Mouse (Mus musculus): ENCODE results near the gene Epb41l2.

Gene Epb41l2

GRCm38 (mm10) chr10:25359208-25359958 lies at the start of gene Epb41l2:
Gene Epb41l2, plus strand, starts transcription at chr10:25359798.
- in situ Hi-C loops (cut with MboI, MseI) = loop anchor here in 1 of 2 experiments (25.0 kb wide), 1 partner anchor 1572 kb away; the partner anchor contains the start of genes Rps12 and Slc18b1

- in situ Hi-C loops (cut with MboI, MseI) = no loop called here
These were observed 49.6 kb upstream of the Epb41l2 start for GRCm38 (mm10) chr10:25309996-25310395.

GRCm38 (mm10) chr10:25310736-25311135 lies 48.9 kb upstream of the Epb41l2 start:
- in situ Hi-C loops (cut with MboI, MseI) = no loop called here

GRCm38 (mm10) chr10:25311554-25312212 lies 47.9 kb upstream of the Epb41l2 start:
- in situ Hi-C loops (cut with MboI, MseI) = no loop called here

GRCm38 (mm10) chr10:25313856-25314584 lies 45.6 kb upstream of the Epb41l2 start:
- in situ Hi-C loops (cut with MboI, MseI) = no loop called here

- in situ Hi-C loops (cut with MboI, MseI) = no loop called here
These were observed 41.9 kb upstream of the Epb41l2 start for GRCm38 (mm10) chr10:25317665-25318064.

- in situ Hi-C loops (cut with MboI, MseI) = no loop called here
These were observed 41.2 kb upstream of the Epb41l2 start for GRCm38 (mm10) chr10:25318405-25318804.

- in situ Hi-C loops (cut with MboI, MseI) = no loop called here
These were observed 40.1 kb upstream of the Epb41l2 start for GRCm38 (mm10) chr10:25319531-25319930.

- in situ Hi-C loops (cut with MboI, MseI) = no loop called here
These were observed 38.4 kb upstream of the Epb41l2 start for GRCm38 (mm10) chr10:25321198-25321597.

GRCm38 (mm10) chr10:25325690-25326089 lies 33.9 kb upstream of the Epb41l2 start:
- in situ Hi-C loops (cut with MboI, MseI) = no loop called here

- in situ Hi-C loops (cut with MboI, MseI) = no loop called here
These were observed 32.1 kb upstream of the Epb41l2 start for GRCm38 (mm10) chr10:25327511-25327910.

GRCm38 (mm10) chr10:25330094-25330493 lies 29.5 kb upstream of the Epb41l2 start:
- in situ Hi-C loops (cut with MboI, MseI) = no loop called here

GRCm38 (mm10) chr10:25331321-25332049 lies 28.1 kb upstream of the Epb41l2 start:
- in situ Hi-C loops (cut with MboI, MseI) = no loop called here

- in situ Hi-C loops (cut with MboI, MseI) = no loop called here
These were observed 26.1 kb upstream of the Epb41l2 start for GRCm38 (mm10) chr10:25333390-25334079.

- in situ Hi-C loops (cut with MboI, MseI) = no loop called here
These were observed 18.9 kb upstream of the Epb41l2 start for GRCm38 (mm10) chr10:25340675-25341074.

GRCm38 (mm10) chr10:25342801-25343200 lies 16.8 kb upstream of the Epb41l2 start:
- in situ Hi-C loops (cut with MboI, MseI) = no loop called here

- in situ Hi-C loops (cut with MboI, MseI) = loop anchor here in 1 of 2 experiments (25.0 kb wide), 1 partner anchor 1567 kb away; the partner anchor contains the start of genes Rps12 and Slc18b1
These were observed 5.7 kb upstream of the Epb41l2 start for GRCm38 (mm10) chr10:25353941-25354340.

- in situ Hi-C loops (cut with MboI, MseI) = loop anchor here in 1 of 2 experiments (25.0 kb wide), 1 partner anchor 1567 kb away; the partner anchor contains the start of genes Rps12 and Slc18b1
These were observed 5.2 kb upstream of the Epb41l2 start for GRCm38 (mm10) chr10:25354390-25354789.

GRCm38 (mm10) chr10:25359959-25360811 lies 587 bp downstream of the Epb41l2 start:
- in situ Hi-C loops (cut with MboI, MseI) = loop anchor here in 1 of 2 experiments (25.0 kb wide), 1 partner anchor 1573 kb away; the partner anchor contains the start of genes Rps12 and Slc18b1
